Mouse (Mus musculus) left cerebral cortex, postnatal 36 days (tissue): ENCODE measurements around the gene Stk11. TPM values are rescaled to one million over a fixed set of nuclear protein-coding genes. Genes with fewer than 3 reads are reported as not detected.
"Not testable (repeated sequence)": the region's sequence is repeated elsewhere in the genome, so short reads cannot be mapped to it uniquely, and the experiment has no call there.

Source experiments
- DNase-seq, 2 experiments: peaks; one replicate each; pipeline ENCODE4 v3.0.0; 2021 to 2022; ENCODE audit warnings: low spot score in 2 of 2, mixed read lengths in 1 of 2
- intact Hi-C: fragments of 180-260 bp; cut with DNase I; formaldehyde crosslinking; loops from one replicate; pipeline ENCODE4 v1.15.1; 2025
- total RNA-seq, 2 experiments: library from RNA; stranded (reverse); gene quantifications; 2 replicates each; pipeline ENCODE4 v1.2.3; 2021

Stk11 gene
- total RNA-seq, 2 experiments from 2014 or later = 94.4 to 100 TPM

DNA sequence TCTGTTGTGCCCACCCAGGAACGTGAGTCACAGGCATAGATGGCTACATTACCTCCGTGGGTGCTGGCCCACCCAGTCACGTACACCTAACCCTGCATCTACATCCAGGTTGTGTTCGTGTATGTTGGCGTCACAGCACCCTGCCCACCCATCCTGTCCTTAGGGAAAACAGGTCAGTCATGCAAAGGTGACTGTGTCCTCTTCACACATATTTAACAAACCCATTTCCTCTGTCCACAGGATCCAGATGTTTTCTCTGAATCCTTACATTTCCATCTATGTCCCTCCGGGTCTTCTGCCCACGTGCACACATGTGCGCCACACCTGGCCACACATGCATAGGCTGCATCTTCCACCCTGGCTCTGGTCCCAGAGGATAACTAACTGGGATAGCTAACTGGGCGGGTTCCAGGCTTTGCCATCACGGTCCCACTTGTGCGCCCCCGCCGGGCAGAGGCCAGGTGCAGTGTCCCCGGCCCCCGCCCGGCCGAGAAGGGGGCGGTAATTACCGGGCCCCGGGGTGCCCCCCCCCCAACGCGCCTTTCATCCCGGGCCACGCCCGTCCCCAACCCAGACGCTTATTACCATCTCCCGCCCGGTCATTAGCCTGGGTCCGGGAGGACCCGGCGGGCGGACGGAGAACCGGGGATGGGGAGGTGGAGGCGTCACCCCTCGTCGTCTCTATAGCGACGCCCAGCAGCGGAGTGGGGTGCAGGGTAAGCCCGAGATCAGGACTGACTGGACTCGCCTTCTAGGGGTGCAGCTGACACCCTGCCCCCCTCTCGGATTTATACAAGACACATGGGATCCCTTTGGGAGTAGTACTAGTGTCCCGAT lies 48.8 kb downstream of the Stk11 start:
- peak in 1 of 2 experiments; percentile 25 for DNase-seq
- intact Hi-C loops = no loop called here

GRCm38 (mm10) chr10:80164998-80165344 lies 49.4 kb downstream of the Stk11 start:
- DNase-seq = peak; percentile 94 to 95
- intact Hi-C loops = loop anchor here (1.0 kb wide), 1 partner anchor 17 kb away; the partner anchor contains the start of gene Midn

DNA sequence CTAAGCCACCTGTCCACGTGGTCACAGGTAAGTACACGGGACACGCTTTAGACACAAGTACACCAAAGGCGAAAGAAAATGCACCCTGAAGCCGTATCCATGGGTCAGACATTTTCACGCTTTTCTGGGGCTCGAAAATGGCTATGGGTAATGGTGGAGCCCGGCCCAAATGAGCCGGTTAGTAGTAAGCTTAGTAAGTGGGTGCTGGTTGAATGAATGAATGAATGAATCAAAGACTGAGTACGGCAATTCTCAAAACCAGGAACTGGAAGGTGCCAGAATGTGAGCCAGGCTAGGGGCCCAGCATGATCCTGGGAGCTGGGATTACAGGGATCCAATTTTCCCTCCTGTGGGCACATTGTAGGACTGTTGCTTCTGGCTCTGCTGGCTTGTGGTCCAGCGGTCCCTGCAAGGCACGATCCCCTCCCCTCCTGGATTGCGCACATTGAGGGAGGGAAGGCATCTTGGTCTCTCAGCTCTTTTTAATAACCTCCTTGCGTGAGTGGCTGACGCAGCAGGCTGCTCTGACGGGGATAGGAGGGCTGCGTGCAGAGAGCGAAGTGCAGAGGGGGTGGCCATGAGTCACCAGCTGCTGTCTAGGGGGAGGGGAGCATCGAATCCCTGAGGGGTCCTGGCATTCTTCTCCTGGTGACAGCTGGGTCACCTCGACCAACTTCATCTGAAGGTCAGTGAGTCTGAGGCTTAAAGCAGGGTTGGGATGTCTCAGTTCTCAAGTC lies 50.0 kb downstream of the Stk11 start, which contains the start of gene Cirbp:
Gene Cirbp, plus strand, starts transcription at position 594 of the 737 bp plus-strand sequence.
- peak; percentile 61 to 73 for DNase-seq
- intact Hi-C loops = loop anchor here (1.0 kb wide), 1 partner anchor 17 kb away; the partner anchor contains the start of gene Midn

DNA sequence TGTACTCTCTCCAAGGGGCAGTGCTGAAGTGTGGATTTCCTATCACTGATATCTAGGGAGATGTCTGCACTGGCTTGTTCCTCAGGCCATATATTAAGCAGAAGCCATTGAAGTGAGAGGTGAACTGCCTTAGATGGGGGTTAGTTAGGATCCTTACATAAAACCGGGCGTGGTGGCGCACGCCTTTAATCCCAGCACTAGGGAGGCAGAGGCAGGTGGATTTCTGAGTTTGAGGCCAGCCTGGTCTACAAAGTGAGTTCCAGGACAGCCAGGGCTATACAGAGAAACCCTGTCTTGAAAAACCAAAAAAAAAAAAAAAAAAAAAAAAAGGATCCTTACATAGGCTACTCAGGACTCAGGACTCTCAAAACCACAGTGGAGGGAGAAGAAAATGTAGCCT lies 50.5 kb downstream of the Stk11 start:
- DNase-seq, intact Hi-C loops: not testable (repeated sequence)

GRCm38 (mm10) chr10:80167460-80168037 lies 51.9 kb downstream of the Stk11 start:
- intact Hi-C loops = no loop called here
- DNase-seq = peak; percentile 98

GRCm38 (mm10) chr10:80168038-80168661 lies 52.5 kb downstream of the Stk11 start:
- intact Hi-C loops = no loop called here
- DNase-seq = peak; percentile 92 to 94

DNA sequence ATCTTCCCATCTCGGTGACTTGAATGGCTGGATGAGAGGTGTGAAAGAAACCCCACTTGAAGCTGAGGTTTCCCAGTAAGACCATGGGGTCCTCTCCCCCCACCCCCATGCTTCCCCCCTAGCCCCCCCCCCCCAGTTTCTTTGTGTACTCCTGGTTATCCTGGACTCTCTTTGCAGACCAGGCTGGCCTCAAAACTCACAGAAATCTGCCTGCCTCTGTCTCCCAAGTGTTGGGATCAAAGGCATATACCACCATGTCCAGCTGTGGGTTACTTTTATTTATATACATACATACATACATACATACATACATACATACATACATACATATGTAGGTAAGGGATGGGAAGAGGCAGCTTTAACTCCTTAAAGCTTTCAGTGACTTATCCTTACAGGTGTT lies 53.5 kb downstream of the Stk11 start:
- no peak for DNase-seq
- intact Hi-C loops = no loop called here

- intact Hi-C loops = no loop called here
These were observed 54.0 kb downstream of the Stk11 start for GRCm38 (mm10) chr10:80169651-80170050.

DNA sequence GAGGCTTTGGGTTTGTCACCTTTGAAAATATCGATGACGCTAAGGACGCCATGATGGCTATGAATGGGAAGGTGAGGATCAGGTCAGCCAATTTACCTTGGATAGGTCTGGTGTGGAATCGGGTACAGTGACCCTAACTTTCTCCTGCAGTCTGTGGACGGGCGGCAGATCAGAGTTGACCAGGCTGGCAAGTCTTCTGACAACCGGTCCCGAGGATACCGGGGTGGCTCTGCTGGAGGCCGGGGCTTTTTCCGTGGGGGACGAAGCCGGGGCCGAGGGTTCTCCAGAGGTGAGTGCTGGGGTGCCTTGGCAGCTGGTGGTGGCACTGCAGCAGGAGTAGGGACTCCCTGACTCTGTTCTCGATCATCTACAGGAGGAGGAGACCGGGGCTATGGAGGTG lies 54.4 kb downstream of the Stk11 start:
- no peak for DNase-seq
- intact Hi-C loops = no loop called here

More at GRCm38 (mm10) chr10:80169651-80170050, 54.0 kb downstream of the Stk11 start:
- DNase-seq = no peak

GRCm38 (mm10) chr10:80170601-80171021 lies 55.0 kb downstream of the Stk11 start:
- intact Hi-C loops = no loop called here
- no peak for DNase-seq

DNA sequence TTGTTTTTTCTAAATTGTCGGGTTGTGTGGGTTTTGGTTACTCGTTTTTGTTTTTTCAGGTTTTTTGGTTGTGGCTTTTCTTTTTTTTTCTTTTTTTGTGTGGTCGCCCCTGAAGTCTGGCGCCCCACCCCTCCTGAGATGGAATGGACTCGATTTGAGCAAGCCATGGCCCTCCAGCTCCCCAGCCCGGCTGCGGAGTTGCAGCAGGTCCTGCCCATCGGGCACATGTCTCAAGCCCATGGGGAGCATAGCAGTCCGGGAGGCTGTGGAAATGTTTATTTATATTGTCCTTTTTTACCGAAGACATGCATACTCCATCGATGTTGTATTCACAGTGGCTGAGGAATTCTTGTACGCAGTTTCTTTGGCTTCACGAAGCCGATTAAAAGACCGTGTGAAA lies 55.6 kb downstream of the Stk11 start:
- no peak for DNase-seq
- intact Hi-C loops = no loop called here

- intact Hi-C loops = no loop called here
- peak in 1 of 2 experiments; percentile 25 for DNase-seq
These were observed 56.3 kb downstream of the Stk11 start for GRCm38 (mm10) chr10:80171760-80172526.

DNA sequence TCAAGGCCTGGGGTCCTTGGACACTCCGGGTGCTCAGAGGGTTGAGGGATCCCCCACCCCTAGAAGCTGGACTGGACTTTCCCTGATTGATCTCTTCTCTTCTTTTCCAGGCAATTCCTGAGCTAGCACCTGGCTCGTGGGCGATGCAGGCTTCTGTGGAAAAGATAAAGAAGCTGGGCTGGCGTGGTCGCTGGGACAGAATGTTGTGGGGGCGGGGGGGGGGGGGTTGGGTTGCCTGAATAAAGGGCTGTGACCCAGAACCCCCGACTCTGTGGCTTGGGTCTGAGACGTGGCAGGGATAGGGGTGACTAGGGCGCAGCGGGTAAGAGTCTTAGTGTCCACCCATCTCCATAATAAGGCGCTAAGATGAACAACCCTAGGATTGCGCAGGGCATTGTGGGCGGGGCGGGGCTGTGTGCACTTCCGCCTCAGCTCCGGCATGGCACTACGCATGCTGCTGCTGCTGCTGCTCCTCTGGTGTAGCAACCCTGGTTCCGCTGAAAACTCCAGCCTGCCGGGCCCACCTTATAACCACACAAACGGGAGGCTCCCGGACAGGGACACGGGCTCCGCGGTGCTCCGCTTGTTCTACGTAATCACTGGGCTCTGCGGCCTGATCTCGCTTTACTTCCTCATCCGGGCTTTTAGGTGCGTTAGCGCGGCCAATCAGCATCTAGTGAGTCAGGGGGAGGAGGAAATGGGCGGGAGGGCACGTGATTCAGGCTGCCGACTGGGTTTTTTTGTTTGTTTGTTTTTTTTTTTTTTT lies 57.1 kb downstream of the Stk11 start, which contains the start of gene 1600002K03Rik:
Gene 1600002K03Rik, plus strand, starts transcription at position 418 of the 766 bp plus-strand sequence.
- intact Hi-C loops = no loop called here
- peak; percentile 92 to 93 for DNase-seq

DNA sequence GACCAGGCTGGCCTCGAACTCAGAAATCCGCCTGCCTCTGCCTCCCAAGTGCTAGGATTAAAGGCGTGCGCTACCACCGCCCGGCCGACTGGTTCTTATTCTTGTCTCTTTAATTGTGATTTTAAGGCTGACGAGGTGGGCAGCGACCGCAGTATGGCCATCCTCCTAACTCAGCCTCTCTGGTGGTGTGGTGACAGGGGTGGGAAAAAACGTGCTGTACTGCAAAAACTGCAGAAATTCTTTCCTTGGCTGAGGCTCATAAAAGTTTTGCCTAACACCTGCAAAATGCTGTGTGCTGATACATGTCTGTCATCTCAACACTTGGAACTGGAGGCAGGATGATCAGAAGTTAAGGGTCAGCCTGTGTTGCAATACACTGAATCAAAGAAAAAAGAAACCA lies 57.8 kb downstream of the Stk11 start:
- intact Hi-C loops = no loop called here
- DNase-seq = peak in 1 of 2 experiments; percentile 27

DNA sequence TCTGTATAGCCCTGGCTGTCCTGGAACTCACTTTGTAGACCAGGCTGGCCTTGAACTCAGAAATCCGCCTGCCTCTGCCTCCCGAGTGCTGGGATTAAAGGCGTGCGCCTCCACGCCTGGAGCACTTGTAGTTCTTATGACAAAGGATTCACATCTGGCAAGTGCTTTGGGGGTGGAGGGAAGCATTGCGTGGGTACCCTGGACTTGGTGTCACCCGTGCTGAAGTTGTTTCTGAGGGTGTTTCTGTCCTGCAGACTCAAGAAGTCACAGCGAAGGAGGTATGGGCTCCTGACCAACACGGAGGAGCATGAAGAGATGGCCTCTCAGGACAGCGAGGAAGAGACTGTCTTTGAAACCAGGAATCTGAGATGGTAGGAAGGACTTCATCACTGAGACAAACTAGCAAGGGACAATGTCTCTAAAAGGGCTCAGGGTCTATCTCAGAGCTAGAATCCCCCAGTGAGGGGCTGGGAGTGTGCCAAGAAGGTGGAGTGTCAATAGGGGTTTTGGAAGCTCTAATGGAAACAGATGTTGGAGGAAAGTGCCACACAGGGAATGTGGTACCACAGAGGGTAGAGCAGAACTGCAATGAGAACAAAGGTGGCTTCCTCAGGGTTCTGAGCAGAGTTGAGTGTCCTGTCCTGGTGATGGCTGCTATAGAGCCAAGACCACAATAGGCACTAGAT lies 58.5 kb downstream of the Stk11 start:
- DNase-seq = no peak
- intact Hi-C loops = no loop called here

DNA sequence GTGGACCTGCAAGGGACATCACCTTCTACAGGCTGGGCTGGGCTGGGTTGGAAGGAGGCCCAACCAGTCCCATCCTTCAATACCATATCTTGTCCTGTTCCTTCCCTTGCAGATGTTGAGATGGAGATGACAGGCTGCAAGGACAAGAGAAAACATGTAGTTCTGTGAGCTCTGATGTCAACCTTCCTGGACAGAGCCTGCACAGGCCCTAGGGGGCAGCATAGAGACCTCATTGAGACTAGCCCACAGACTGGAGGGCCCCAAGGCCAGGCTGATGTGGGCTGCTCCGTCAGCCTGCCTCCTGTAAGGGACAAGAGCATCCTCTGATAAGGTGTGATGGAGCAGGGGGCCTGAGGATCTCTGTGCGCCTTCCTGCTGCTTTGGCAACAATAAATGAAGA lies 59.1 kb downstream of the Stk11 start:
- intact Hi-C loops = loop anchor here (1.0 kb wide), 1 partner anchor 71 kb away; no protein-coding TSS in a partner anchor
- DNase-seq = no peak

- intact Hi-C loops = loop anchor here (1.0 kb wide), 1 partner anchor 70 kb away; no protein-coding TSS in a partner anchor
- peak in 1 of 2 experiments; percentile 36 for DNase-seq
These were observed 60.1 kb downstream of the Stk11 start for GRCm38 (mm10) chr10:80175536-80176269.
